ENCODE assay signal across 18 mouse cellular contexts in genomic region chr6:40238857-40239256, GRCm38 (mm10).
A peak's percentile ranks its signal among the peaks of the same experiment; 100 is the strongest.
DNase-seq lines count a peak whose midpoint lies in the region; ATAC-seq and TF ChIP-seq lines count a peak whose summit lies in the region.
"Had no signal": no experiment of that assay in that cellular context is flagged by ENCODE, and none has a peak within 500 bp of the region (broad histone marks: within the 10 kb centered on the region; RNA-seq: fewer than 3 reads in every experiment).

No protein-coding gene starts in this region.

- 0 out of 2 replicates have a peak, but pooled peaks have one; percentile 22 for ATAC-seq in forebrain, embryonic 14.5 days
- no peak for ATAC-seq in forebrain, embryonic 16.5 days
- peak; percentile 24; the same call in 1 of the 2 replicates for ATAC-seq in midbrain, embryonic 13.5 days
- ATAC-seq: forebrain, embryonic 13.5 days; forebrain, postnatal 0 days had no signal

- H3K9me3 ChIP-seq in forebrain, embryonic 14.5 days (replicated peaks; ENCODE audit: control insufficient read depth, low read length), result no peaks in the 10 kb centered on the region
- H3K9me3 ChIP-seq in forebrain, embryonic 16.5 days (ENCODE audit: control insufficient read depth, low read length), result no peaks in the 10 kb centered on the region
- H3K9me3 ChIP-seq in midbrain, embryonic 13.5 days, result no peaks in the 10 kb centered on the region
- H3K9me3 ChIP-seq in midbrain, embryonic 10.5 days (replicated peaks), result no peaks in the 10 kb centered on the region
- H3K9me3 ChIP-seq: embryonic facial prominence, embryonic 10.5 days; embryonic facial prominence, embryonic 12.5 days; forebrain, embryonic 13.5 days had no signal

- H3K9ac ChIP-seq in forebrain, embryonic 14.5 days (ENCODE audit: low read length), result no peak overlapping the region
- no peak overlapping the region for H3K9ac ChIP-seq in forebrain, embryonic 16.5 days (replicated peaks; ENCODE audit: low read depth, low read length)
- no peak overlapping the region for H3K9ac ChIP-seq in midbrain, embryonic 13.5 days (replicated peaks)
- H3K9ac ChIP-seq: embryonic facial prominence, embryonic 12.5 days; forebrain, embryonic 13.5 days; forebrain, postnatal 0 days had no signal

- WGBS in forebrain, embryonic 14.5 days, result 69% methylated on average over 3 of the region's 3 CpGs
- WGBS in forebrain, embryonic 16.5 days, result 71% methylated on average over 3 of the region's 3 CpGs
- 67% methylated on average over 3 of the region's 3 CpGs for WGBS in midbrain, embryonic 13.5 days
- WGBS in midbrain, embryonic 10.5 days, result 82% methylated on average over 3 of the region's 3 CpGs

- no peaks in the 10 kb centered on the region for H3K27me3 ChIP-seq in forebrain, embryonic 14.5 days (replicated peaks; ENCODE audit: control insufficient read depth, insufficient read depth, low read length)
- no peaks in the 10 kb centered on the region for H3K27me3 ChIP-seq in forebrain, embryonic 16.5 days (replicated peaks; ENCODE audit: control insufficient read depth, insufficient read depth, low read length)
- H3K27me3 ChIP-seq in midbrain, embryonic 13.5 days, result no peaks in the 10 kb centered on the region
- no peaks in the 10 kb centered on the region for H3K27me3 ChIP-seq in midbrain, embryonic 10.5 days (ENCODE audit: low read depth, poor library complexity, severe bottlenecking)
- H3K27me3 ChIP-seq: embryonic facial prominence, embryonic 12.5 days; forebrain, embryonic 13.5 days had no signal

- H3K4me3 ChIP-seq in forebrain, embryonic 14.5 days (ENCODE audit: low read depth, low read length), result no peak overlapping the region
- H3K4me3 ChIP-seq in forebrain, embryonic 16.5 days (replicated peaks; ENCODE audit: low read length), result no peak overlapping the region
- no peak overlapping the region for H3K4me3 ChIP-seq in midbrain, embryonic 13.5 days (replicated peaks)
- H3K4me3 ChIP-seq in midbrain, embryonic 10.5 days, result no peak overlapping the region
- H3K4me3 ChIP-seq: embryonic facial prominence, embryonic 10.5 days; embryonic facial prominence, embryonic 12.5 days; forebrain, embryonic 13.5 days had no signal

- no peak overlapping the region for H3K4me2 ChIP-seq in forebrain, embryonic 14.5 days (ENCODE audit: low read length)
- H3K4me2 ChIP-seq in forebrain, embryonic 16.5 days (ENCODE audit: low read length), result no peak overlapping the region
- H3K4me2 ChIP-seq in midbrain, embryonic 13.5 days (replicated peaks), result no peak overlapping the region
- H3K4me2 ChIP-seq: embryonic facial prominence, embryonic 12.5 days; forebrain, embryonic 13.5 days had no signal

- TF ChIP-seq CTCF in brain, embryonic 14.5 days (IDR thresholded peaks at IDR 0.05; ENCODE audit: borderline replicate concordance, extremely low read depth, insufficient read depth, insufficient read length), result no peak

- TF ChIP-seq POLR2A in brain, embryonic 14.5 days (IDR thresholded peaks at IDR 0.05; ENCODE audit: borderline replicate concordance, extremely low read depth, insufficient read depth, insufficient read length, poor library complexity, severe bottlenecking), result no peak

- no peaks in the 10 kb centered on the region for H3K36me3 ChIP-seq in forebrain, embryonic 14.5 days (ENCODE audit: control insufficient read depth, insufficient read depth, low read length)
- H3K36me3 ChIP-seq in forebrain, embryonic 16.5 days (ENCODE audit: control insufficient read depth, insufficient read depth), result no peaks in the 10 kb centered on the region
- no peaks in the 10 kb centered on the region for H3K36me3 ChIP-seq in midbrain, embryonic 13.5 days
- no peaks in the 10 kb centered on the region for H3K36me3 ChIP-seq in midbrain, embryonic 10.5 days
- H3K36me3 ChIP-seq: embryonic facial prominence, embryonic 10.5 days; embryonic facial prominence, embryonic 12.5 days had no signal

- H3K4me1 ChIP-seq in forebrain, embryonic 14.5 days (ENCODE audit: control insufficient read depth, insufficient read depth, low read length), result peaks cover 6% of the 10 kb centered on the region; the same call in 1 of the 2 replicates
- peaks cover 4% of the 10 kb centered on the region for H3K4me1 ChIP-seq in forebrain, embryonic 16.5 days (replicated peaks; ENCODE audit: control insufficient read depth, insufficient read depth, low read length)
- peaks cover 15% of the 10 kb centered on the region for H3K4me1 ChIP-seq in midbrain, embryonic 13.5 days (replicated peaks)
- H3K4me1 ChIP-seq in midbrain, embryonic 10.5 days, result peaks cover 12% of the 10 kb centered on the region
- H3K4me1 ChIP-seq: embryonic facial prominence, embryonic 10.5 days; embryonic facial prominence, embryonic 12.5 days had no signal

- no peak overlapping the region for H3K27ac ChIP-seq in forebrain, embryonic 14.5 days (ENCODE audit: low read depth, low read length)
- H3K27ac ChIP-seq in forebrain, embryonic 16.5 days (ENCODE audit: low read length), result no peak overlapping the region
- no peak overlapping the region for H3K27ac ChIP-seq in midbrain, embryonic 13.5 days
- H3K27ac ChIP-seq in midbrain, embryonic 10.5 days (replicated peaks), result no peak overlapping the region
- H3K27ac ChIP-seq: embryonic facial prominence, embryonic 10.5 days; embryonic facial prominence, embryonic 12.5 days; forebrain, embryonic 13.5 days had no signal

- no peak for DNase-seq in forebrain, embryonic 14.5 days (ENCODE audit: low spot score)
- no peak for DNase-seq in midbrain, embryonic 10.5 days (ENCODE audit: low spot score)
- peak; percentile 23 for DNase-seq in brain, embryonic 14.5 days (ENCODE audit: low read depth)
- no peak for DNase-seq in lung, postnatal 10 days
- DNase-seq: adrenal gland, adult 2 months; adrenal gland, postnatal 10 days; adrenal gland, postnatal 25 days; cerebellum, adult 11-12 months; cerebellum, adult 2 months; cerebellum, adult 9-10 months; cerebellum, postnatal 10 days; cerebellum, postnatal 25 days; forebrain, postnatal 0 days had no signal
